Mouse (Mus musculus): Measurements from ENCODE around the gene Tmem156.

Gene Tmem156

DNA sequence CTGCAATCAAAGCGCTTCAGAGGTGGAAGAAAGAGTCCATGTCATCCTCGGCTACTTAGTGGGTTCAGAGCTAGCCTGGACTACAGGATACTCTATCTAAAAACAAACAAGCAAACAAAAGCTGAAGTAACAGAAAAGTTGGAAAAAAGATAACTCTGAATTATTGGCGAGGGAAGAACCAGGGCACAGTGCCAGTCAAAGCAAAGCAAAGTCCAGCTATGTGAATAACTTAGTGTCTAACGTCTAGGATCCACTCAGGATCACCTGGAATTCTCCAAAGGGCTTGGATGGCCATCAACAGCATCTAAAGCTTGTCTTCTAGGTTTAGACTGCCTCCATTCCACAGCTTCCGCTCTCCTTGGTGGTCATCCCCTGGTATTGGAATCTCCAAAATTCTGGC is 5.5 kb upstream of the Tmem156 start:
- DNase-seq (ENCODE audit: extremely low spot score), result no peak

DNA sequence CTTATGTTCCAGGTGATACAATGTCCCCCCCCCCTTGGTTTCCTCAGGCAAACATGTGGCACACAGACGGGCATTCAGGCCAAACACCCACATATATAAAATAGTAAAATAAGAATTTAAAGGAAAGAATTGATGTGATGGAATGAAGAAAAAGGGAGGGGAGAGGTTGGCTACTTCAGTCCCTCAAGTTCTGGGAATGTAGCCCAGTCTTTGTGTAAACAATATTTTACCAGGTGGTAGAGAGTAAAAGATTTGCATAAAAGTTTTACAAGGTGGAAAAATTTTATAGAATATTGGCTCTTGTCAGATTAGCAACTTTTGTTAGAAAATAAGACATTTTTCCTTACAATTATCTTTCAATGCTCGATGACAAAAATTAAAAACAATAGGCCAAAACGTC is 4.9 kb upstream of the Tmem156 start:
- no peak for DNase-seq (ENCODE audit: extremely low spot score)

DNA sequence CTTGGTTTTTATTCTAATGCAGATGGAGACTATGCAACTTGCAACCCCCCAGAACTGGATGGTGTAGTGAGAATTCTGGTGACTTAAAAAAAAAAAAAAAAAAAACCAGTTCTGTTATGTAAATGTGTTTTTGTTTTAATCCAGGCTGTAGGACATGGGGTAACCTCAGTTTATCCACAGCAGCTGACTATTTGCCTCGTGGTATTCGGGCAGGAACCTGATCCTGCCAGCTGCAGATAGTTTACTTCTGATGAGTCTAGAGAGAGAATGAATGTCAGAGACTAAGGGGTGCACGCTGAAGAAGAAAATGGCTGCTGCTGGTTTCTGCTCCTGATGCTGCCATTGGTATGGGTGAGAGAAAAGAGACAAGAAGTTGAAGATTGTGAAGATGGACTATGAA is 4.2 kb upstream of the Tmem156 start:
- no peak for DNase-seq (ENCODE audit: extremely low spot score)

DNA sequence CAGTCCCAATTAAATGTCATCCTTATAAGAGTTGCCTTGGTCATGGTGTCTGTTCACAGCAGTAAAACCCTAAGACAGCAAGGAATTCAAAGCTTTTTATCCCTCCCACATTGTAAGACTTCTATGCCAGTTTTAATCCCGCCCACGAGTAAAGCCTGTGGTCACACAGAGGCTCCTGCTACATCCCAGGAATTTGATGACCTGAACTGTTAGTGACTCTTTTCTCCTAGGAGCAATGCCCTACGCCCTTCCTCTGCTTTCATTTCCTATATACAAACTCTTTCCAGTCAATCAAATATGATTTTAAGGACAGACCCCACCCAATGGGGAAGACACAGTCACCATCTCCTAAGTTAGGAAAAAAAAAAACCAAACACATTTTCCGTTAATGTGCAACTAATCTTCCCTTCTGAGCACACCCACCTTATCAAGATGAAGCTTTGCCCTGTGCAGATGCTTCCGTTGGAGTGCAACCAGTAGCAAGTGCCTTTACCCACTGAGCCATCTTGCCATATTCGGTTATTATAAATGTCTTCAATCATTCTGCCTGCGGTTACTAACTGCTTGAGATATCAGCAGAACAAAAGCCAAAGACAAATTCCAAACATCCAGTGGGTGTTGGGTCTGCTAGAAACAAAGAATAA is 3.1 kb upstream of the Tmem156 start:
- no peak for DNase-seq (ENCODE audit: extremely low spot score)

DNA sequence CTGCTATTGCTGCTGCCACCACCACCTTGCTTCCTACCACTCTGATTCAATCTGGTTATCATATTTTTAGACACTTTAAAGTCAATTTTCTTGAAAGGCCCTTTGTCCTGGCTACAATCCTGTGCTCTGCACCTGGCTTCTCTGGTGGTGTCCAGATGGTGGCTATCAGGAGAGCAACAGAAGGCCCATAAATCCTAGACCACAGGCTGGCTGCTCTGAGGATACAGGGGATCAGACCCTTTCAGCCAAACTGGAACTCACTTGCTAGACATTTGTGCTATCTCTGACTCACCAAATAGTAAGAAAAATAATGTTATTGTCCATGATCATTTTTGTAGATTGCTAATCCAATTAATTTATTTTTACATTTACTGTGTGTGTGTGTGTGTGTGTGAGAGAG is 1.8 kb upstream of the Tmem156 start:
- DNase-seq (ENCODE audit: extremely low spot score), result no peak

DNA sequence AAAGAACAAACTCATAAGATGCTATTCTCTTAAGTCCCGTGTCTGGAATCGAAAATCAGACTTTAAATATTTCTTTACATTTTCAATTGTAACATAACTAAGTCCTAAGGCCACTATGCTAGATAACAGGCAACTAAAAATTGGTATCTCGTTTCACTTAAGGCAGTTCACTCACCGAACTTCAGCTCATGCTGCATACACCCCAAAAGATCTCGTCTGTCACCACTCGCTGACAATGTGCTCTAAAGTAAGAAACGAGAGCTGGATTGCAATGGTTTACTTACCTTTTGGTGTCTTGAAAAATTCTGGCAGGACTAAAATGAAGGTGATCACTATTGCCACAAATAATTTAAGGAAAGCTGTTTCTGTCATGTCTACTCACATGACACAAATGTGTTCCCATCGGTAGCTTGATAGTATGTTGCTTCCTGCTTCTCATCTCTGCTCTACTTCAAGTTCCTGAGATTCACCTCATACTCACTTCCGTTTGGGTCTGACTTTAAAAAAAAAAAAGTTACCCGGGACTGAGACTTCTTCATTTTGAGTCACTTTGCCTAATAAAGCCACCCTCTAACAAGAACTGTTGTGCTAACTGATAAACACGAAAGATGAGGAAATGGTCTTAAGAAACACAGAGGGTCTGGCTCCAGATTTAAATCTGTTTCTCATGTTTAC is 611 bp downstream of the Tmem156 start:
- DNase-seq (ENCODE audit: extremely low spot score), result no peak

DNA sequence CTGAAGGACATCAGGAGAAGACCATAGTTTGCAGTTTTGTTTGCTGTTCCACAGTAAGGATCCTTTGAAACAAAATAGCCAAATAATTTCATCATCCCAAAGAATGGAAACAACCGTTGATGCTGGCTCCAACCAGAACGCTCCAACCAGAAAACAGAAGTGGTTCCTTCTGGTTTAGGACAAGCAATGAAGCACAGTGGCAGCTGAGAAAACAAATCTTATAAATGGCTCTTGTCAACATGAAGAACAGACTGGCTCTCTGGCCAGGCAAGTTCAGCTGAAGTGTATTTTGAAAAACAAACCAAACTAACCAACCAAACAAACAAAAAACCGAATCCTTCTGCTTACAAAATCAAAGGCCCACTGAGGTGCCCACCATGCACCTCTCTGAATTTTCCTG is 2.2 kb downstream of the Tmem156 start:
- no peak for DNase-seq (ENCODE audit: extremely low spot score)

DNA sequence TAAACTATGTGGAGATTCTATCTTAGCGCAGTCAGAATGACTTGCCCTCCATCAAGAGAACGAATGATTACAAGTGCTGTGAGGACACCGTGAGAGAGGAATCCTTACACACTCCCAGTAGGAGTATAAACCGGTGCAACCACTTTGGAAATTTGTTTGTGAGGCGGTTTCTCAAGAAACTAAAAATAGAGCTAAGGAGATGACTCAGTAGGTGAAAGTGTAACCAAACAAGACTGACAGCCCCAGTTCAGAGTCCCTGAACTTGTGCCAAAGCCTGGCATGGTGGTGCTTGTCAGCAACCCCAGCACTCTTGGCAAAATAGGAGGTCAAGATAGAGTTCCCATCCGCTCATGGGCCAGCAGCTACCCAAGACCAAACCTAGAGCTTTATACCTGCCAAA is 5.4 kb downstream of the Tmem156 start:
- DNase-seq (ENCODE audit: extremely low spot score), result no peak

DNA sequence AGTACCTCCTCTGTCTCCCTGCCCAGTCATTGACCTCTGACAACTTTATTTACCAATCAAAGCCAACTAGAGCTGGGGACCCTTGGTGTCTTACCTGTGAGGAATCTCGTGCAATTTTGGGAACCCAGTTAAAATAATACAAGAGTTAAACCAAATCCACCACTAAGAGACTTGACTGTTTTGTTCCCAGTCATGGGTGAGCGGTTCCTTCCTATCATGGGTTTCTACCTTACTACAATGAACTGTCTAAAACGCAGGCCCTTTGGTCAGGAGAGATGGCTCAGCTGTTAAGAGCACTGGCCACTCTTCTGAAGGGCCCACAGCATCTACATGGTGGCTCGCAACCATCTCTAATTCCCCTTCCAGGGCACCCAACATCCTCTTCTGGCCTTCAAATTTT is 10.1 kb downstream of the Tmem156 start:
- no peak for DNase-seq (ENCODE audit: extremely low spot score)

DNA sequence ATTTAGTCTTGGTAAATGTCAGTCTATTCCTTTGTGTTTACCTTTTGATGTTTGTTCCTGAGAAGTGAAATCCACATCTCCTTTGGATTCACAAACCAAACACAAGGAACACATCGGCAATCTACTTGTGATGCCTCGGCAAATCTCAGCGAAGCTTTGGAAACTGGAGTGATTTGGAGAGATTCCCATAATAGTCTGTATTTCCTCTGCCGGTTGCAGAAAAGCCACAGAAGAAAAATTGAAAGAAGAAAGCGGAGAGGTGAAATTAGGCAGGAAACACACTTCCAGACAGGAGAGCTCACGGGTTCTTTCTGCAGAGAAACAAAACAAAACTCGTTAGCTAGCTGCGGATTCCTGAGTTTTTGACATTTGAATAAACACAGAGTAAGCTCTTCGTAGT is 12.1 kb downstream of the Tmem156 start:
- no peak for DNase-seq (ENCODE audit: extremely low spot score)

DNA sequence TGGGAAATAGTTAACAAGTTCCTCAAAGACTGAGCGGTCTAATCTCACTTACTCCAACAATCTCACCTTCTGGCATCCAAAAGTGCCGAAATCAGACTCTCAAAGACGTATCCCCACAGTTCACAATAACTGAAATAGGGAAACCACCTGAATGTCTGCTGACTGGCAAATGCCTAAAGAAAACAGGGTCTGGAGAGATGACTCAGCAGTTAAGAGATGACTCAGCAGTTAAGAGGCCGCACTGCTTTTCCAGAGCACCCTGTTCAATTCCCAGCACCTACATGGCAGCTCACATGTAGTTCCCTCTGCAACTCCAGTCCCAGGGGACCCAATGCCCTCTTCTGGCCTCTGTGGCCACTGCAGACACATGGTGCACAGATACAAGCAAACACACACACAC is 13.9 kb downstream of the Tmem156 start:
- DNase-seq (ENCODE audit: extremely low spot score), result no peak

DNA sequence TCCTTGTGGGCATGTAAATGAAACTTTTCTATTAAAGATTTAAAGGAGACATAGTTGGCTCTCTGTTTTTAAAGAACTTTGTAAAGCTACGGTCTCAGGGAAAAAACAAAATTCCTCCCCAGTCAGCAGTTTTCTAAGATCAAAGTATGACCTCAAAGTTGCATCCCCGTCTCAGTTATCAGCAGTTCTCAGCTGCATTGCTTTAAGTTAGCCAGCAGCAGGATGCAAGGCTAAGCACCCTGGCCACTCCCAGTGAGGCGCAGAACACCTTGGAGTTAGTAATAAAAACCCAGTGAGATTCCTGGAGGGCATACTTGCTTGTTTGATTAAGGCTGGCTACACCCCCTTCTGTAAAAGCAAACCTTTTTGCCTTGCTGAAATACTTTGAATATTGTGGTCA is 15.2 kb downstream of the Tmem156 start:
- no peak for DNase-seq (ENCODE audit: extremely low spot score)

DNA sequence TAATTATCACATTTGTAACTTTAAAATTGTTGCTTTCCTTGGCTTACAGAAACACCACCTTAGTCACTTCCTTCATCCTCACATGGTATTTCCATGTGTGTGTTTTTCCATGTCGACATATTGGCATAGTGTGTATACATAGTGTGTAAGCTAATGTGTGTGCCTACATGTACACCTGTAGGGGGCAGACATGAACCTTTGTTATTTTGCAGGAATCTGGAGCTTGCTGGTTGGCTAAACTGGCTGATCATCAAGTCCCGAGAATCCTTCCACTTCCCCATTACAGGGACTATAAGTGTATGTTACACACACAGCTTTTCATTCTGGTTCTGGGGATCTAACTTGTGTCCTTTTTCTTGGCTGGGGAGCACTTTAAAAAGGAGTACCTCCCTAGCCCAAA is 15.8 kb downstream of the Tmem156 start:
- no peak for DNase-seq (ENCODE audit: extremely low spot score)

DNA sequence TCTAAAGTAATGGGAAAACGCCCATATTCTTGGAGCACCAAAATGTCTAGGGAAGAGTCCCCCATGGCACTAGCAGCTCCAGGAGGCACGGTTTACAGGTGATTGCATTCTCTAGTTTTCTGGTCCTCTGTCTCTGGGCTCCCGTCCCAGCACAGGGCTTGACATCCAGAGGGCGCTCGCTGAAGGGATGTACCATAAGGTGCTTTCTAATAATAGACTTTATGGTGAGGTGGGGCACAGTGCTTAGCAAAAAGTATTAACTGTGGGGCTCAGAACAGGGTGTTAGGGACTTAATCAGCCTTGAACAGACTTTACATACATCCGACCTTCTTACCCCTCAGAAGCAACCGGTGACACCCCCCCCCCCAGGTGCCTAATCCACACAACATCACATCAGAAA is 17.2 kb downstream of the Tmem156 start:
- no peak for DNase-seq (ENCODE audit: extremely low spot score)

DNA sequence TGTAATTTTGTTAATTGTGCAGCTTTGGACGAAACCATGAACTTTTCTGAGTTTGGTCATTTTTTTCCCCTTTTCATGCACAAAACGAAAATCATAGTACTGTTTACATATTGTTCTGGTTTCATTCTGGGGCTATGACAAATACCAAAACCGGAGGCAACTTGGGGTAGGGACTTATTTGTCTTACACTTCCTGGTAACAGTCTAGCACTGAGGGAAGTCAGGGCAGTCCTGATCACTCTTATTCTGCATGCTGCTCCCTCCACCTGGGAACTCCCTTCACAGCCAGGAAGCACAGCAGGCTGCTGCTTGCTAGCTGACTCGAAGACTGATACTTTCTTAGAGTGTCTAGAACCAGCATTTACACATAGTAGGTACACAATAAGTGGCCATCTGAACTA is 18.7 kb downstream of the Tmem156 start:
- no peak for DNase-seq (ENCODE audit: extremely low spot score)

DNA sequence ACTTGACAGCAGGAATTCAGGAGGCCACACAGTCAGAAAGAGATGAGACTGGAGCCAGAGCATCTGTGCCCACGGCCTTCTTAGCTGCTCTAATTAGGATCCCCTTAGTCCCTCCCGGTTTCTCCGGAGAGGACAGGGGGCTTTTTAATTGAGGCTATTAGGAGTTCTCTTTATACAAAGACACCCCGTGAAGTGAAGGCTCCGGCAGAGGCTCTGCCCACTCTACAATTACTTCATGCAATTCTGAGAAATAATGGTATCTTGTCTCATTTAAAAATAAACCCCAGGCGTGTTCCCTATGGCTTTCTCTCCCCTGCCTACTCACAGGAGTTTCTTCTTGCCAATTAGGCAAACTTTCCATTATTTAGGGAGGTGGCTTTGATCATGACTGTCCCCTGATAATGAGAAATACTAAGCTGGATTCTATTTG is 20.2 kb downstream of the Tmem156 start:
- no peak for DNase-seq (ENCODE audit: extremely low spot score)

DNA sequence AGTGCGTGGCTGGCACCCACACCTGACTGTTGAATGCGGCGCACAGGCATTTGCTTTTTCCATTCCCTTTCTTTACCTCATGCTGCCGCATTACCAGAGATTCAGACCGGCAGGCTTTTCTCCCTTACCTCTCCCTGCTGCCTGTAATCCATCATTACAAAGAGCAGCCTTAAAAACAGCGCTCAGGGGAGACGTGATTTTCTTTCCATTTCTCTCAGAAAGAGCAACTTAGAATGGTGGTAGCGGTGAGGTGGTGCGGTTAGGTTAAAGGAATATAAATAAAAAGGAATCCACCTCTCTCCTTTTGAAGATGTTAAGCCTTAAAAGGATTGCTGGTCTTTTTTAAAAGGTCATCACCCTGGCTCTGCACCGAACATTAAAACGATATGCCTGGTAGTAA is 22.1 kb downstream of the Tmem156 start:
- no peak for DNase-seq (ENCODE audit: extremely low spot score)

DNA sequence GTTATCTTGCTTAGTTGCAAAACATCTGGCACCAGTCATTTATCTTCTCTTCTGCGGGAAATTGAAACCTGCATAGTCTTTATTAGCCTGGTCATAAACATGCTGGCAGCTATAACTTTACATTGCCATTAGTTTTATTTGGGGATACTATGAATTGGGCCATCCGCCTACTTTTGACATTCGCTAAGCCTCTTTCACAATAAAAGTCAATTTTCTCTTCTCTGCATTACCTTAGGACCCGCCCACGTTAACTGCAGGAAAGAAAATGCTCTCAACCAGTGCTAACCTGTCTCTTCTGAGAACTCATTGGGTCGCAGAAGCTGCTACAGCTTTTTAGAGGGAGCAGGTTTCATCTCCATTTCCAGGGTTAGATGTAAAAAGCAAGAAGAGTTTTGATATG is 23.8 kb downstream of the Tmem156 start:
- no peak for DNase-seq (ENCODE audit: extremely low spot score)

DNA sequence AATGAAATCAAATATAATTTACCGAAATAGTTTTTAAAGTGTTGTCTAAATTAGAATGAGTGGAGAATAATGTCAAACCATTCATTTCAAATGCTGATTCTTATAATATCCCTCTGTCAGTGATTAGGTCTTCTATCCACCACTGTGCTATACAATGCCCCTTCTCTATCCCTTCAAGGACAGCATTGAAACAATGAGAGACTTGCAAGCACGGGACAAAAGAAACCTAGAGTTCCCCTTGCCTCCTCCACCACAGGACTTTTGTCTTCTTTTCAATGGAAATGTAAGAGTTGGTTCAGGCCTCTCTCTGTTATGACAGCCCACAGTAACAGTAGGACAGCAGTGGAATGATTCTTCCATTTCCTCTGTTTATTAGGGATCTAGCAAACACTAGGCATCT is 28.7 kb downstream of the Tmem156 start:
- no peak for DNase-seq (ENCODE audit: extremely low spot score)

DNA sequence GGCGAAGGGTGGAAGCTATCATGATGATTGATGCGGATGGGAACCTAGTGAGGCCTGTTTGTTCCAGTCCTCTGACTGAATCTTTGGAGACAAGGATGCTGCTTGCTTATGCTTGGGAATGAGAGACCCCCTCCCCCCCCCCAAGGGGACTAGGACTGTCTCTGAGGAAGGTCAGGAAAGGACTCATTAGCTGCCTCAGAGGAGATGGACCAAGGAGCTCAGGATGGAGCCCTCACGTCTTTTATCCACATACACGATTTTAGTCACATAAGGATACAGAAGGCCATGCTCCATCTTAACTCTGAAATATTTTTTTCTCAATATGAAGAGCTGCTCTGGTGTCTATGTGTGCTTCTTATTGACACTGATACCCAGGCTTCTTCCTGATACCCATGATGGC is 29.7 kb downstream of the Tmem156 start:
- no peak for DNase-seq (ENCODE audit: extremely low spot score)

DNA sequence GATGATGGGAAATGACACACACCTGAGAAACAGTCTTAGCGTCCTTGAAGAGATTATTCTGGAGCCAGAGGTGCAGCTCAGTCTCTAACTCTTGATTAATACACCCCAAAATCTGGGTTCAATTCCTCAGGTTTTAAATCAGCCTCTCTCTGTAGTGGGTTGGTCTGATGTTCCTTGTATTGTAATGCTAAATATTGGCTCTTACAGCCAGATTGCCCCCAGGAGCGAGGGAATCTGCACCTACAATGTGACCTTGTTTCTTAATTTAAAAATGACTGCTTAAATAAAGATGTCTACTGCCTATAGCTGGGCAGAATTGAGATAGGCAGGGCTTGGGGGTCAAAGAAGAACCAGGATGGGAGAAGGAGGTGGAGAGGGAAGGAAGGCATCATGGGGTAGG is 32.1 kb downstream of the Tmem156 start:
- DNase-seq (ENCODE audit: extremely low spot score), result no peak

DNA sequence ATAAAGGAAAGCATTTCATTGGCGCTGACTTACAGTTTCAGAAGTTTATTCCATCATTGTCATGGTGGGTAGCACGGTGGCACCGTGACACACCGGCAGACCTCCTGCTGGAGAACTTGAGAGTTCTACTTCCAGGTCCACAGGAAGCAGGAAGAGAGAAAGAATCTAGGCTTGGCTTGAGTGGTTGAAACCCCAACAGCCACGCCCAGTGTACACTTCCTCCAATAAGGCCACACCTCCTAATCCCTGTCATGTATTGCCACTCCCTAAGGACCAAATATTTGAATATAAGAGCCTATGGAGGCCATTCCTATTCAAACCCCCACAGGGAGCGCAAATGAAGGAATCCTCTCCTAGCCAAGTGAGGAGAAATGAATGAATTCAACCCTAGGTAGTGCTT is 34.3 kb downstream of the Tmem156 start:
- no peak for DNase-seq (ENCODE audit: extremely low spot score)

DNA sequence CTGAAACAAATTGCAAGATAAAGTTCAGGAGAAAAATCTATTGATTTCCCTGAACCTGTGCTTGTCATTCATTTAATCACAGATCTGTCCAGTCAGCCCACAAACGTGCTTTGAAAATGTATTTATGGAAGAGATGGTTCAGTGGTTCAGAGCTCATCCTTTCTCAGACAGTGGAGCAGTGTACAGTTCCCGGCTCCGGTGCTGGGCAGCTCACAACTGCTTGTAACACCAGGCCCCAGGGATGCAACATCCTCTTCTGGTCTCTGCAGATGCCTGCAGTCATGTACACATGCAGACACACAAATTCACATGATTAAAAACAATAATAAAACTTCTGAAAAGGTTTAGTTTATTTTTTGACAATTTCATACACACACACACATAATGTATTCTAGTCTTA is 40.4 kb downstream of the Tmem156 start:
- DNase-seq (ENCODE audit: extremely low spot score), result no peak

DNA sequence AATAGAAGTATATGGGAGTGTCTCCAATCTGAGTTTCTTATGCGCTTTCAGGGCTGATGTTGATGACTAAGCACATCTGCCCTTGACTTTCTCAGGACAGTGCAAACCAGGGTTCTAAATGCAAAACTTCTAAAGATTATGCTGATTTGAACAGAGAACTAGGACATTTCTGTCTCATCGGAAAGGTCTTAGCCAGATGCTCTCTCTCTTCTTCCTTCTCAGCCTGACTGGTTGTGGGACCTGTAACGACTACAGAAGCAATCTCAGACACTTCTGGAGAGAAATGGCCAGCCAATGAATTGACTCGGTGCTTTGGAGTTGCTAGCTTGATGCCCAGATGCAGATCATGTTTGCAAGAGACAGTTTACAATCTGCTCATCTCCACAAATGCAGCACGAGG is 42.1 kb downstream of the Tmem156 start:
- no peak for DNase-seq (ENCODE audit: extremely low spot score)

Data from embryo, embryonic 9.5 days (tissue).